Mouse (Mus musculus) heart, postnatal 10 days (tissue): ENCODE results near the gene 4931422A03Rik. TPM values are rescaled to one million over a fixed set of nuclear protein-coding genes. Genes with fewer than 3 reads are reported as not detected.

Experiments
- DNase-seq, 2 experiments: peaks; one replicate each; pipeline ENCODE4 v3.0.0; 2021
- intact Hi-C: fragments of 180-260 bp; cut with DNase I; formaldehyde crosslinking; loops from one replicate; pipeline ENCODE4 v1.15.1; 2025
- total RNA-seq, 2 experiments: library from RNA; stranded (reverse); gene quantifications; 2 replicates each; pipeline ENCODE4 v1.2.3; 2021

The 4931422A03Rik gene
- total RNA-seq, 2 experiments from 2014 or later: not detected

- no peak for DNase-seq
- intact Hi-C loops: no loop called here
Observed at GRCm38 (mm10) chr2:103941085-103941484, 87.1 kb downstream of the 4931422A03Rik start.

GRCm38 (mm10) chr2:103939003-103939402 lies 89.2 kb downstream of the 4931422A03Rik start:
- DNase-seq: no peak
- intact Hi-C loops: no loop called here

- intact Hi-C loops: no loop called here
- no peak for DNase-seq
Observed at GRCm38 (mm10) chr2:103938573-103938972, 89.6 kb downstream of the 4931422A03Rik start.

- DNase-seq: no peak
Observed at GRCm38 (mm10) chr2:103937670-103938069, 90.5 kb downstream of the 4931422A03Rik start.

GRCm38 (mm10) chr2:103936666-103937065 lies 91.5 kb downstream of the 4931422A03Rik start:
- DNase-seq: no peak
- intact Hi-C loops: no loop called here

More at GRCm38 (mm10) chr2:103937670-103938069, 90.5 kb downstream of the 4931422A03Rik start:
- intact Hi-C loops: no loop called here

GRCm38 (mm10) chr2:103935691-103936435 lies 92.3 kb downstream of the 4931422A03Rik start:
- no peak for DNase-seq
- intact Hi-C loops: no loop called here

GRCm38 (mm10) chr2:103934670-103935069 lies 93.5 kb downstream of the 4931422A03Rik start:
- DNase-seq: no peak
- intact Hi-C loops: no loop called here

- intact Hi-C loops: no loop called here
- no peak for DNase-seq
Observed at GRCm38 (mm10) chr2:103934270-103934669, 93.9 kb downstream of the 4931422A03Rik start.

GRCm38 (mm10) chr2:103932480-103932879 lies 95.7 kb downstream of the 4931422A03Rik start:
- DNase-seq: no peak
- intact Hi-C loops: no loop called here

GRCm38 (mm10) chr2:103932025-103932424 lies 96.1 kb downstream of the 4931422A03Rik start:
- peak; percentile 24 to 29 for DNase-seq
- intact Hi-C loops: no loop called here

GRCm38 (mm10) chr2:103931511-103931911 lies 96.7 kb downstream of the 4931422A03Rik start:
- intact Hi-C loops: no loop called here

GRCm38 (mm10) chr2:103930306-103931019 lies 97.7 kb downstream of the 4931422A03Rik start:
- peak; percentile 29 to 38 for DNase-seq
- intact Hi-C loops: no loop called here

More at GRCm38 (mm10) chr2:103931511-103931911, 96.7 kb downstream of the 4931422A03Rik start:
- DNase-seq: peak; percentile 48 to 50

- intact Hi-C loops: no loop called here
- peak; percentile 30 to 39 for DNase-seq
Observed at GRCm38 (mm10) chr2:103927610-103928145, 100.5 kb downstream of the 4931422A03Rik start.

GRCm38 (mm10) chr2:103926586-103927113 lies 101.5 kb downstream of the 4931422A03Rik start:
- intact Hi-C loops: no loop called here
- DNase-seq: no peak

GRCm38 (mm10) chr2:103919488-103919887 lies 108.7 kb downstream of the 4931422A03Rik start:
- no peak for DNase-seq
- intact Hi-C loops: no loop called here

GRCm38 (mm10) chr2:103918375-103918774 lies 109.8 kb downstream of the 4931422A03Rik start:
- intact Hi-C loops: no loop called here
- no peak for DNase-seq

- intact Hi-C loops: no loop called here
Observed at GRCm38 (mm10) chr2:103917375-103917774, 110.8 kb downstream of the 4931422A03Rik start.

More at GRCm38 (mm10) chr2:103917375-103917774, 110.8 kb downstream of the 4931422A03Rik start:
- DNase-seq: no peak
